Mouse (Mus musculus) gastrocnemius, postnatal 14 days (tissue): Measurements from ENCODE around the gene Pcif1. TPM values are rescaled to one million over a fixed set of nuclear protein-coding genes. Genes with fewer than 3 reads are reported as not detected.
"Not testable (repeated sequence)": the region's sequence is repeated elsewhere in the genome, so short reads cannot be mapped to it uniquely, and the experiment has no call there.

ENCODE experiments used
- DNase-seq: peaks from one replicate; pipeline ENCODE4 v3.0.0; 2021; ENCODE audit warnings: mixed read lengths
- intact Hi-C: fragments of 180-260 bp; cut with DNase I; formaldehyde crosslinking; loops from one replicate; pipeline ENCODE4 v1.15.1; 2025; ENCODE audit warnings: low total_unique reads
- long read RNA-seq, 2 experiments: library from polyadenylated mRNA; stranded (forward); transcript quantifications; one replicate each; pipeline ENCODE4 v2.0.0; 2021
- total RNA-seq, 2 experiments: library from RNA; stranded (reverse); gene quantifications; 2 replicates each; pipeline ENCODE4 v1.2.3; 2021

Gene Pcif1
- 10 to 100 TPM; 22.2 to 26.6 TPM for total RNA-seq
- long read RNA-seq, experiment 1, full-length matches to known transcripts: 35 of 41 reads
- long read RNA-seq, experiment 1, partial matches to known transcripts: 1 of 41 reads
- long read RNA-seq, experiment 1, other reads (novel, unspliced or antisense): 5 of 41 reads
- long read RNA-seq, experiment 2, full-length matches to known transcripts: 36 of 48 reads
- long read RNA-seq, experiment 2, partial matches to known transcripts: 4 of 48 reads
- long read RNA-seq, experiment 2, other reads (novel, unspliced or antisense): 8 of 48 reads

DNA sequence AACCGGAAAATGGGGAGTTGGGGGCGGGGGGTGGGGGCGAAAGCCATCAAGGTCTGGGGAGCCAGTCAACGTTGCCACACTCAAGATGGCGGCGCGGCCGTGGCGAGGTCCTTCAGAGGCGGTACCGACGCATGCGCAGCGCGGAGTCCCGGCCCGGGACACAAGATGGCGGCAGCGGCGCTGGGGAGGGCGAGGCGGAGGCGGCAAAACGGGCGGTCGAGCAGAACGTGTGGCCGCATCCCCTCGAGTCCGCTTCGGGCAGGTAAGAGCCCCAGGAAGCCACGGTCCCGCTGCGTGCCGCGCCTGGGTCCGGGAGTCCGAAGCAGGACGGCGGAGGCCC lies at the start of gene Pcif1:
Pcif1 (plus strand) TSS at position 77 of the 340 bp plus-strand sequence.
- DNase-seq: peak; percentile 91
- intact Hi-C loops: no loop called here

DNA sequence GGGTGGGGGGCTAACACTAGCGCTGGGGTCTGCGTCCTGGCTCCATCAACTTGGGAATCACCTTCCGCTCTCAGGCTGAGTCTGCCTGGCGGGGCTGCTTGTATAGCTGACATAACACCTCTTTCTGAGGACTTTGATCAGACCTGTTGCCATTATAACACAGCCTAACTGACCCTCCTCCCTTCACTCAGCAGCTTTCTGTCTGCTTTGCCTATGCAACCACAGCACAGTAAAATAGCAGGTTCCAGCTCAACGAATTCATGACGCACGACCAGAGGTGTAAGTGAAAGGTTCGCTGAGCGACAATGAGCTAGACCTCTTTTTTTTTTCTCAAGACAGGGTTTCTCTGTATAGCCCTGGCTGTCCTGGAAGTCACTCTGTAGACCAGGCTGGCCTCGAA lies 48.1 kb upstream of the Pcif1 start:
- no peak for DNase-seq
- intact Hi-C loops: loop anchor here (10.0 kb wide), 1 partner anchor 64 kb away; no protein-coding TSS in a partner anchor

DNA sequence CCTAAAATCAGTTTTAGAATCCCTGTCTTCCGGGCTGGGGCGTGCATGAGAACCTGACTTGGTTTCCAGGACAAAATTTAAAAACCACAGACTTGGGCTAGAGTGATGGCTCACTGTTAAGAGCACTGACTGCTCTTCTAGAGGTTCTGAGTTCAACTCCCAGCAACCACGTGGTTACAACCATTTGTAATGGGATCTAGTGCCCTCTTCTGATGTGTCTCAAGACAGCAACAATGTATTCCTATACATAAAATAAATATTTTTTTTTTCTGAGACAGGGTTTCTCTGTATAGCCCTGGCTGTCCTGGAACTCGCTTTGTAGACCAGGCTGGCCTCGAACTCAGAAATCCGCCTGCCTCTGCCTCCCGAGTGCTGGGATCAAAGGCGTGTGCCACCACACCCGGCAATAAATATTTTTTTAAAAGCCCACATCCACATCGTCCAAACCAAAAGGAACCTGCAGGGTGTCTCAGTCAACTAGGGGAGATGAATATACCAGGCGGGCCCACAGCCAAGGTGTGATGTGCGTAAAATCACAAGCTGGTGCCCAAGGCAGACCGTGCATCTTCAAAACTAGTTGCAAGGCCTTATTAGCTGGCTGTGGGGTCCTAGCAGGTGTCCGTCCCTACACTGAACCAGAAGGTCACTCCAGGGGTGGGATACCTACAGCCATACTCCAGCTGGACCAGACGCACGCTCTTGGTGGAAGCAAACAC lies 46.9 kb upstream of the Pcif1 start:
- intact Hi-C loops: loop anchor here (10.0 kb wide), 1 partner anchor 63 kb away; no protein-coding TSS in a partner anchor
- DNase-seq: no peak

DNA sequence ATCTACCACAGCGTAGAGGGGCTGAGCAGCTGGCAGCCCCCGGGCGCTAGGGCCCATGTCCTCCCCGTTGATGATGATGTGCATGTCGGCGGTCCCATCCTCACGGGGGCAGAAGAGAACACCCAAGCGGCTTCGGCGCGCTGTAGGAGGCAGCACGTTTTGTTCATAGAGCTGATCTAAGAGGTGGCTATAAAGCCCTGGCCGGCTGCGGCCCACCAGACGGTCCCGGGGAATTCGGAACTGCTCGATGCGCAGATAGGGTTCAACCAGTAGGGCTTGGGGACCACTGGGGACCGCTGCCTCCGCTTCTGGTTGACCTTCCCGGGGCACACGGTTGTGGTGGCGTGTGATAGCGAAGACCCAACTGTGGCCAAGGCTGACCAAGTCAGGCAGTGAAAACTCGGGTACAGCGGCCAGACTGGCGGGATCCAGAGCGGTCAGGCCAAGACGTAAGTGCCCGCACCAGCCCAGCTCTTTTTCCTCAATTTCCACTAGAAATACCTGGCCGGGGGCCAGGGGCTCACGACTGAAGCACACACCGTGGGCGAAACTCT lies 46.3 kb upstream of the Pcif1 start, which contains the start of gene Ctsa:
Ctsa (plus strand) TSS at position 126 of the 554 bp plus-strand sequence.
- intact Hi-C loops: loop anchor here (10.0 kb wide), 1 partner anchor 62 kb away; no protein-coding TSS in a partner anchor
- DNase-seq: peak; percentile 80

DNA sequence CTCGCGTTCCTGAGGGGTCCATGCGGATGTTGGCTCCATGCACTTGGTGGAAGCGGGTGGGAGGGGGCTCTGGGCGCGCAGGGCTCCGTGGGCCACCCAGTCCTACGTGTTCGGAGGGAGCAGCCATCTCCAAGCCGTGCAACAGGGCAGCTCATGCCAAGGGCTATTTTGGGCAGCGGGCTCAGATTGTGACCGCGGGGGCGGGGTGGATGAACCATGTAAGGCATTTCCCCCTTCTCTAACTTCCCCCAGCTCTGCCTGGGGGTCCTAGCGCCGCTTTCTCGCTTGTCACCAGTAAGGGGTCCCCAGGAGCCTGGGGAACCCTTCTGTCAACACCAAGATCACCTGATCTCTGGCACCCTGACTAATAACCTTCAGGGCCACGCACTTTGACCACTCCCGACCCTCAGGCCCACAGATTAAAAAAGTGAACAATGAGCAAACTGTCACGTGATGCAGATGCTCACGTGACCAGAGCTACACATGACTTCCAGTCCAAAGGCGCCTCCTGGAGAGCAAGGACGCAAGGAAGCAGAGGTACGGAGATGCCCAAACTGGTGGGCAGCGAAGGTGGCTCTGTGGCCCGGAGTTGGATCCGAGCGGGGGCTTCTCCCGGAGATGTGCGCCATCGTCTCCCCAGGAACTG lies 45.7 kb upstream of the Pcif1 start, which contains the start of gene Neurl2:
Neurl2 (minus strand) TSS at position 143 of the 646 bp plus-strand sequence.
- intact Hi-C loops: loop anchor here (10.0 kb wide), 1 partner anchor 61 kb away; no protein-coding TSS in a partner anchor
- DNase-seq: peak; percentile 90

DNA sequence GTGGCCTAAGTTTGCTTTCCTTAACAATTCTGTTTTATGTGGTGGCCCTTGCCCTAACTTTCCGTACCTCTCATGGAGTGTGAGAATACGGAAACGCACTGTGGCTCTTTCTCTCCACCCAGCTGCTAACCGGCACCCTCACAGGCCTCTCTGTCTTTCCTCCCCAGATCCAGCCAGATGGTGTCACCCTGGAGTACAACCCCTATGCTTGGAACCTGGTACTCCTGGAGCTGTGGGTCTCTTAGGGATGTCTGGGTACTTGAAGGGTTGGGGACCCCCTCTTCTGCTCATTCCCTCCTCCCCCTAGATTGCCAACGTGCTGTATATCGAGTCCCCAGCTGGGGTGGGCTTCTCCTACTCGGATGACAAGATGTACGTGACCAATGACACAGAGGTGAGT lies 44.6 kb upstream of the Pcif1 start:
- no peak for DNase-seq
- intact Hi-C loops: loop anchor here (10.0 kb wide), 1 partner anchor 60 kb away; no protein-coding TSS in a partner anchor

DNA sequence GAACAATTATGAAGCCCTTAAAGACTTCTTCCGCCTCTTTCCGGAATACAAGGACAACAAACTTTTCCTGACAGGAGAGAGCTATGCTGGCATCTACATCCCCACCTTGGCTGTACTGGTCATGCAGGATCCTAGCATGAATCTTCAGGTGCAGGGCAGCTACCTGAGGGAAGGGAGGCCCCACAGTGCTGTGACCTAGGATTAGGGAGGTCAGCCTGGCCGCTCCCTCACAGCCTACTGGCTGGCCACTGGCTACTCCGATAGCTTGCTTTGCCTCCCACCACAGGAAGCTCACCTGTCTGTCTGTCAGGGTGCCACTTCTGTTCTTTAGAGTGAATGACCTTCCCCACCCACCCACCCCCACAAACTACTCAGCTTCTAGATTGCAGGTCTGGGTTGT lies 43.9 kb upstream of the Pcif1 start:
- intact Hi-C loops: loop anchor here (5.0 to 10.0 kb wide), 2 partner anchors 37 to 60 kb away; no protein-coding TSS in a partner anchor
- no peak for DNase-seq

DNA sequence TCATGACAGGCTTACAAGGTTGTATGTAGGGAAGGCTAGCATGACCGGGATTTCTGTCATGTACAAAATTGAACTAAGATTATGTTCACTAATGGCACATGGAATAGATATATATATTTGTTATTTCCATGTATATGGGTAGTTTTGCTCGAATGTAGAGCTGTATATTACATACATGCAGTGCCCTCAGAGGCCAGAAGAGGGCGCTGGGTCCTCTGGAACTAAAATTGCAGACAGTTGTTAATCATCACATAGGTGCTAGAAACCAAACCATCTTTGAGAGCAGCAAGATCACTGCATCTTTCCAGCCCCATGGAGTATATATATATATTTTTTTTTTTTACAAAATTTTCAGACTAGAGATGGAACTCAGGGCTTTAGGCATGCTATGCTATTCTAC lies 33.3 kb upstream of the Pcif1 start:
- no peak for DNase-seq
- intact Hi-C loops: no loop called here

DNA sequence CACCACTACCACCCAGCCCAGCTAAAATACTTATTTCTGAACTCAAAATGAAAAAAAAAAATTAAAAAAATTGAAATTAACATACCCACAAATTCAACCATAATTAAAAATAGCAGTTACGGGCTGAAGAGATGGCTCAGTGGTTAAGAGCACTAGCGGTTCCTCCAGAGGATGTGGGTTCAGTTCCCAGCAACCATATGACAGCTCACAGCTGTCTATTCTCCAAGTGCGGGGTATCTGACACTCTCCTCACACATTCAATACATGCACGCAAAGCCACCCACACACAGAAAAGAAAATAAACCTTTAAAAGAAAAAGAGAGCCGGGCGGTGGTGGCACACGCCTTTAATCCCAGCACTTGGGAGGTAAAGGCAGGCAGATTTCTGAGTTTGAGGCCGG lies 29.0 kb upstream of the Pcif1 start:
- intact Hi-C loops: no loop called here
- DNase-seq: no peak

DNA sequence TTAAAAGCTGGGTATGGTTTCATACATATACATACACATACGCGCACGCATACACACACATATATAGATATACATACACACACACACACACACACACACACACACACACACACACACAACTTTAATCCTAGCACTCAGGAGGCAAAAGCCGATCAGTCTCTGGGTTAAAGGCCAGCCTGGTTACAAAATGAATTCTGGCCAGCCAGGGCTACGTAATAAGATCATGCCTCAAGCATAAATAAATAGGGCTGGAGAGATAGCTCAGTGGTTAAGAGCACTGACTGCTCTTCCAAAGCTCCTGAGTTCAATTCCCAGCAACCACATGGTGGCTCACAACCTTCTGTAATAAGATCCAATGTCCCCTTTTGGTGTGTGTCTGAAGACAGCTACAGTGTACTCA lies 23.5 kb upstream of the Pcif1 start:
- DNase-seq, intact Hi-C loops: not testable (repeated sequence)

DNA sequence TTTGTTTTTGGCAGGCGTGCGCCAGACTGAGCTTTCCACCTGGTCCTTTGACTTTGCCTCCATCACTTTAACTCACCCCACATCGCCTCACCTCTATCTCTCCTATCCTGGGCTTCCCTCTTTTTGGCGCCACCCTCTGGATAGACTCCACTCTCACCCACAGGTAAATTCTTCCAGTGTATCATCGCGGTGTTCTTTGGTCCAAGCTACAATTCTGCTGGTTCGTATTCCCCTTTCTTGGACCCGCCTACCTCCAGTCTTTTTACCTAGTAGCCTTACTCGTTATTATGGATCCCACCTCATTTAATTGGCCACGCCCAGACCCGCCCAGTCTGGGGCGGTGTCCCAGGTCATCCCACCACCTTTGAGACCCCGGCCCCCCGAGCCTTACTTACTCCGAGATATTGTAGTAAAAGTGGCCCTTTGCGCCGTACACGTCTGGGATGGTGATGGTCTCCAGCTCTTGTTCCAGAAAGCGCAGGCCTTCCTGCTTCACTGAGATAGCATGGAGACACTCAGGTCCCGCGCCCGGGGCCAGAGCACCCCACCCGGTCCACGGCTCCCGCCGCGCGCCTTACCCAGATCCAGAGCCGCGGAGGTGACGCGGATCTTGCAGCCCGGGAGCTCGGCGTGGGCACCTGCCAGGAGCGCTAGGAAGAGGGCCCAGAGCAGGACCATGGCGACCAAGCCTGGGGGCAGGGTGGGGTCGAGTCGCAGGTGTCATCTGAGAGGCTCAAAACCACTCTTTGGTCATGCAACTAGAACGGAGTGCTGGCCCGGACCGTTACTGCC lies 22.6 kb upstream of the Pcif1 start:
- no peak for DNase-seq
- intact Hi-C loops: no loop called here

DNA sequence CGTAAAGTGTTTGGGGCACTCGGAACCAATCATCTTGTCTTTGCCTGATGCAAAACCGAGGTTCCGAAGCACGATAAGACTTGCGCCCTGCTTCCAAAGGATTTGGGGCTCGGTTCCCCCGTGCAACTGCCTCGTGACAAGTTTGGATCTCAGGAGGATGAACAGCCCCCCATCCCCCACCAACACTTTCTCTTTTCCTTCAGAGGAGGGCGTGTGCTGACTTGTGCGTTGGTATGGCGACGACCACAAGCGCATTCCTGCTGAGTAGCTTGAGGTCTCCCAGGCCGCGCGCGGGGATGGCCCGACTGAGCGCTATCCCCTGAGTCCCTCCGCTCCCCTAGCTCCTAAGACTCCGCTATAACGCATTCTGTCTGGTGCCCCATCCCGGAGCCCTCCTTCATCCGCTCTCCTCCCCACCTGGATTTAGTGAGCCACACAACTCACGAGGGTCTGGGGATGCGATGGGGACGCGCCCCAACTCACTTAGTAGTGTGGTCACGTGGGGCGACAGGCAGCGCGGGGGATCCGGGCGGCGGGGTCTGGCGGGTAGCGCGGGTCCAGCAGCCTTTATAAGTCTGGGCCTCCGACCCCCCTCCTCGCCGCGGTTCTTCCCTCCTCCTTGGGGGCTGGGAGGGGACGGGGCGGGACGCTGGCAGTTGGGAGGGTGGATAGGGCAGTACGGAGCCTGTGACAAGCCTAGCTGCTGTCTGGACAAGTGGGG lies 21.8 kb upstream of the Pcif1 start, which contains the start of gene Pltp:
Pltp (minus strand) TSS at position 611 of the 721 bp plus-strand sequence.
- peak; percentile 45 for DNase-seq
- intact Hi-C loops: no loop called here

DNA sequence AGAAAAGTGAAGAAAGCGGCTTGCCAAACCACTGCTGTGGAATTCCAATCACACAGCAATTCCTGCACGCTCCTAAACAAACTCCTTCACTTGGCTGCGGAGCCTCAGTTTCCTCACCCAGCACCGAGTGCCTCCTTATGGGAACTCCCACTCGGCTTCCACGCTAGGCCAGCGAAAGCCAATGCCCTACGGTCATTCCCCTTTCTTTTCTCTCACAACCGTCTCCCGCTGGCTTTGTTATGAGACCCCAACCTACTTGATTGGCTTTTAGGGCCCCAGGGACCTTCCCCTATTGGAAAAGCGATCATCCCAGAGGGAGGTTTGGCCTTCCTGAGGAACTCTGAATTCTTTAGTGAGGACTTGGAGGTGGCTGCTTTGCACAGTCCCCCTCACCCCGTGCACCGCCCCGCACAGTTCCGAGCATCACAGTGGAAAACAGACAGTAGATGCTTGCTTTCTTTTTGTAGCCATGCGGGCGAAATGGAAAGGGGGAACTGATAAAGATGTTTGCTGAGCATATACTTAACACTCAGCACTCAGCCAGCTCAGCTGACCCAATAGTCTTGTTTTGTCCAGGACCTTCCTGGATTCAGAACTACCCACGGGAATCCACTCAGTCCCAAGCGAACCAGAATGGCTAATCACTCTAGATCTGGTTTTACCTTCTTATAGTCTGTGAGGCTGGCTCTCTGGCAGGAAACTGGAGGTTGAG lies 21.1 kb upstream of the Pcif1 start:
- no peak for DNase-seq
- intact Hi-C loops: no loop called here

DNA sequence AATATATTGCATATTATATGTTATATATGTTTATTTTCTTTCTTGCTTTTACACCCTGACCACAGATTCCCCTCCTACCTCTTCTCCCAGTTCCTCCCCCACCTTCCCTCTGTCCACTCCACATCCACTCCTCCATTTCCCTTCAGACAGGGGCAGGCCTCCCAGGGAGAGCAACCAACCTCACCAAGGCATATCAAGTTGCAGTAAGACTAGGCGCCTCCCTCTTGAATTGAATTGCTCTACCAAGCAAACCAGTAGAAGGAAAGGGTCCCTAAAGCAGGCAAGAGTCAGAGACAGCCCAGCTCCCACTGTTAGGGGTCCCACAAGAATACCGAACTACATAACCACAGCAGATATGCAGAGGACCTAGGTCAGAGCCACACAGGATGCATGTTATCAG lies 19.9 kb upstream of the Pcif1 start:
- intact Hi-C loops: no loop called here
- no peak for DNase-seq

DNA sequence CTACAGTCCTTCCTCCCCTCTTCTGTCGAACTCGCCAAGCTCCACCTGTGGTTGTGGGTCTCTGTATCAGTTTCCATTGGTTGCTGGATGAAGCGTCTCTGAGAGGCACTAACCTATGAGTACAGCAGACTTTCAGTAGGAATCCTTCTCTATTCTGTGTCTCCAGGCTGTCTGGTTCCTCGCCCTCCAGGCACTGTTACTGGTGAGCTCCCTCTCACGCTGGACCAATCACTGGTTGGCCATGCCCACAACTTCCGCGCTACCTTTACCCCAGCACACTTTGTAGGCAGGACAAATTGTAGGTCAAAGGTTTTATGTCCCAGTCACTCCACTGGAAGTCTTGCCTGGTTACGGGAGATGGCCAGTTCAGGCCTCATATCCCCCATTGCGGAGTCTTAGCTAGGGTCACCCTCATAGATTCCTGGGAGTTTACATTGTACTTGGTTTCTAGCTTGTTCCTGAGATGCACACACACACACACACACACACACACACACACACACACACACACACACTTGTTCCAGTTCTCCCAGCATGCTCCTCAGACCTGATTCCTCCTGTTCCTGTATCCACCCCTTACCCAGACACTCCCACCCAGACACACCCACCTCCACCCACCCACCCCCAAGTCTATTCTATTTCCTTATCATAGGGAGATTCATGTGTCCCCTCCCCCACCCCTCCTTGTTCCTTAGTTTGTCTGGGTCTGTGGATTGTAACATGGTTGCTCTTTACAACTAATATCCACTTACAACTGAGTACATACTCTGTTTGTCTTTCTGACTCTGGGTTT lies 19.3 kb upstream of the Pcif1 start:
- no peak for DNase-seq
- intact Hi-C loops: no loop called here

DNA sequence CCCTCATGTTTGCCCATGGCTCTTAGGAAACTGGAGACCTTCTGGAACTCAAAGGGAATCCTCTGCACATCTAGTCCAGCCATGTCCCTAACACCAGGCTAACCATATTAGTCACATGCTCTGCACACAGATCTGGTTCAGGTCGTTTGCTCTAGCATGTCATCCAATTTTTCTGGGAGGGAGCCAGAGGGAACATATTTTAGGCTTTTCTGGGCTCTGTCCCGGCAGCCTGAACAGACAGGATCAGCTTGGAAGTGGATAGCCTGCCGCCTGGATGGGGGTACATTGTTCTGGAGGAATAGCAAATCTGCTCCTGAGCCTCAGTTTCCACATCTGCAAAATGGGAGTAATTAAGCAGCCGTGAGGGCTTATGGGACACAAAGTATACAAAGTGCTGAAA lies 18.0 kb upstream of the Pcif1 start:
- intact Hi-C loops: no loop called here
- no peak for DNase-seq
